Mouse (Mus musculus): ENCODE measurements at regions not wholly inside any gene's neighbourhood (a gene's known extent, or its start where the extent isn't known, plus 50 kb on each side); places are given as distances from the start of the nearest gene placed in this dataset.

DNA sequence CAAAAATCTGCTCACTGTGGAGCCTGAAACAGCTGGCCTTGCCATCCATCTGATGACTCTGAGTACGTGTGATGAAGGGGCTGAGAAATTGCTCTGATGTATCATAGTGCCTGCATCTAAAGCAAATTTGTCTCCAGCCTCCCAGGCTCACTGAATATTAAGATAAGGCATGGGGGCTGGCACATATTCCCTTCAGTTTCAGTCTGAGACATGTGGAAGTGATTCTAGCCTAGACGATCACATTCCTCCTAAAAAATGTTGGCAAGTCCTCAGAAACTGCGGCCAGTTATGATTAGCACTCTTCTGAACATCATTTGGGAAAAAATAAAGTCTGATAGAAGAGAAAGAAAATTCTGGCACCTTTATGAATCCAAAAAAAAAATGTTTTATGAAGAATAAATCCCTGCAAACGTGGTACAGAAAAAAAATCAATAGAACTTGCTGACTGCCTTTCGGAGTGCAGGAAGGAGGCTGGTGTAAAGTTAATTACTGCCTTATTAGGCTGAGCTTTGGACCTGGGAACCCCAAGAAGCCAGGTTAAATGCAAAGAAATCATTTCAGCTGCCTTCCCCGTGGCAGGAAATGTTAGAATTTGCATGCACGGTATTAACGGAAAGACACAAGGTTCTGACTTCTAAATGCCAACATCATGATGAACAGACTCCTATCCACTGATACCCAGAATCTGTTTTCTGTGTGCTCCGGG is 762.2 kb downstream of the Adgrl2 start:
- ATAC-seq (replicated peaks; ENCODE audit: poor library complexity, severe bottlenecking) = no peak

DNA sequence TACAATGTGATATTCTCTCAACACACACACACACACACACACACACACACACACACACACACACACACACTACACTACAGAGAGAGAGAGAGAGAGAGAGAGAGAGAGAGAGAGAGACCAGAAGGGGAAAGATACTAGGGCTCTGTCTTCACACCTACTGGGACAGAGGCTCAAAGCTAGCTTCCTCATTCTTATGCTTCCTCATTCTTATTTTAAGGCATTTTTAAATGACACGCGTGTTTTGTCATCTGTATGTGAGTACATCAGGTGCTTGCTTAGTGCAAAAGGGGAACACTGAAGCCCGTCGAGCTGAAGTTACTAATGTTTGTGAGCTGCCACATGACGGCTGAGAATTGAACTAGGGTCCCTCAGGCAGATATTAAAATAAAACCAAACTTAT is 769.5 kb downstream of the Adgrl2 start:
- ATAC-seq (replicated peaks; ENCODE audit: poor library complexity, severe bottlenecking) = peak; percentile 99

DNA sequence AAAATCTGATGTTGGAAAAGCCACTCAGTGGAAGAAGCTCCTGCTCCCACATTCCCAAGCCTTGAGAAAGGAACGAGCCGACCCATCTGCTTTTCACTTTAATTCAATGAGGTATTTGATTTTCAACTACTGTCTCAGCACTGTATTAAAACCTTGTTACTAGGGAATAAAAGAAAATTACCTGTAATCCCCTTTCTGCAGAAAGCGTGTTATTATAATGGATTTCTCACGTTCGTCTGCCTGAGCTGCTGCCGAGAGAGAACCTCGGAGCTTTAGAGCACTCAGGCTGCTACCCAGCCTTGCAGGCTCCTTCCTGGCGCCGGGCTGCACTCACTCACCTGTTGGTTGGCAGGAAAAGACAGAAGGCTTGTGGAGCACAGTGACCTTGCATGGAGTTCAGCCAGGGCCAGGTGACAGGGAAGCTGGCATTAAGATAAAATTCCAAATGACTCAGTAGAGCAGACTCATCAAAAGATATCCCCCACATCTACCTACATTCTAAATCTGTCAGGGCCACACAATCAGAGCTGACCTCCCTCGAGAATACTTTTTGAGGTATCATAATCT is 770.2 kb downstream of the Adgrl2 start:
- no peak for ATAC-seq (replicated peaks; ENCODE audit: poor library complexity, severe bottlenecking)

DNA sequence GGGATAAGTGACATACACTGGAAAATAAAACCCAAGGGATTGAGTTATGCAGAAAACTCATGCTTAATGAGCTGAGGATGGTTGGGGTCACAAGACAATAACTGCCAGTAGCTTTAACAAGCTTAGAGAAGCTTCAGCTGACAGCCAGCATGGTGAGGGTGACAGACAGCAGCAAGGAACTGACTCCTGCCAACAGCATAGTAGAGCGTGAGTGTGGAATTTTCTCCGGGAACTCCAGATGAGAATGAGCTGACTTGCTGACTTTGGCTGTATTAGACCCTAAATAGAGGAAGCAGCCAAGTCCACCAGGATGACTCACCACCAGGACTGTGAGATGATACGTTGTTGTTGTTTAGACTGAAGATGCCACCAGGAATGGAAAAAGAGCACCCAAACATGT is 788.2 kb downstream of the Adgrl2 start:
- no peak for ATAC-seq (replicated peaks; ENCODE audit: poor library complexity, severe bottlenecking)

DNA sequence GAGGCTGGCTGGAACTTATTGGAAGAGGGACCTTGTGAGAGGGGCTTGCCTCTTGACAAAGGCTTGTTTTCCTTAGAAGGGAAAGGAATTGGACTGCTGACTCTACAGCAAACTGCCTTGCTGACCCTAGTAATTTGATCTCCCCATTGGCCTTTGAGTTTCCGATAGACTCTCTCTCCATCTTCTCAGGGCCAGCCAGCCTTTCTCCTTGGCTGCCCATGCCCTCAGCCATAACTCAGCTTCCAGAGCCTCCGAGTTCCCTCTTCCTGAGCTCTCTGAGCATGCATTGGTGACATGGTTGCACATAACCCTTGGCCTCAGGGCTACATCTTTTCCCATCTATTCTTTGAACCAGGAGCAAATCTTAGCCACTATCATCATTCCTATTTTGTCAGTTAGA is 803.7 kb downstream of the Adgrl2 start:
- no peak for ATAC-seq (replicated peaks; ENCODE audit: poor library complexity, severe bottlenecking)

DNA sequence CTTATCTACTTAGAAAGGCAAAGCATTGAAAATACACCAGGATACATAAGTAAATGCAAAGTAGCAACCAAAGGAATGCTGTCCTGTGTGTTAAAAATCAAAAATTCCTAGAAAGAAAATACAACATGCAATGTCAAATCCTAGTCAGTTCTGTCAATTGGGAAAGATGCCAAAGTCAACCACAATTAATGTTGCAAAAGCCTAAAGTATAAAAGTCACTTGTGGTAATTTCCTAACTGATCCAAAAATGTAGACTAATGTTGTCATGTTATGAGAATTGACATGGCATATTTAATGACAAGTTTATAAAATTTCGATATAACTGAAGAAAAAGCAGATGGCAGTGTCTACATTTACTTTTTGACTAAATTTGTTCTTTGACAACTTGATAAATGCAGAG is 822.8 kb downstream of the Adgrl2 start:
- ATAC-seq (replicated peaks; ENCODE audit: poor library complexity, severe bottlenecking) = peak; percentile 40; the same call in 1 of the 2 replicates

DNA sequence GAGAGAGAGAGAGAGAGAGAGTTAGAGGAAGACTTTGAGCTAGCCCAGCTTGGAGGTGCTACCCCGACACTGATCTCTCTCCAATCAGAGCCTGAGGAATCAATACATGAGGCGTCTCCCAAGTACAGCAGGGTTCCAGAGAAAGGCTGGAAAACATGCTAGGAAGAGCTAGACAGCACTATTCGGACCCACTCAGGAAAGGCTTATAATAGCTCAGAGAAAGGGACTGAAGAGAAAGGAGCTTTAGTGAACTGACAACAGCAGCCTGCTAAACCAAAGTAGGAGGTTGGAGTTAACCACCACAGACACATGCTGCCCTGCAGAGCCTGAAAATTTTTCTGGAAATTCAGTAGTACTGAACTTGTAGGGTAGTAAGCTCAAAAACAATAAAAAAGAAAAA is 831.3 kb downstream of the Adgrl2 start:
- no peak for ATAC-seq (replicated peaks; ENCODE audit: poor library complexity, severe bottlenecking)

DNA sequence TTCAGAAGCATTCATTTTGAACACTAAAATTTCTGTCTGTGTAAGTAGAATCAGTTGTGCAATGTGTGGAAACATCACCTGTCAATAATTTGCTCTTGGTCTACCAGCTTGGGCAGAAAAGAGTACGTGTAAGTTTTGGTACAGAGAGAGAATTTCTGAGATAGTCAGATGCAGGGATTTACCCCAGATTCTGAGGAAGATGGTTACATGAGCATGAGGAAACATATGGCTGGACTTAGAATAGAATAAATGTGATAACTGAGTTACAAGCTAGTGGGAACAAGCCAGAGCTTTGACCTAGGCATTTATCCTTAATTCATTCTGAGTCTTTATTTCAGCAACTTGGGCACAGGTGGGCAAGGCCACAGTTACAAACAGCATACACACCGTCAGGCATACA is 831.8 kb downstream of the Adgrl2 start:
- ATAC-seq (replicated peaks; ENCODE audit: poor library complexity, severe bottlenecking) = no peak

DNA sequence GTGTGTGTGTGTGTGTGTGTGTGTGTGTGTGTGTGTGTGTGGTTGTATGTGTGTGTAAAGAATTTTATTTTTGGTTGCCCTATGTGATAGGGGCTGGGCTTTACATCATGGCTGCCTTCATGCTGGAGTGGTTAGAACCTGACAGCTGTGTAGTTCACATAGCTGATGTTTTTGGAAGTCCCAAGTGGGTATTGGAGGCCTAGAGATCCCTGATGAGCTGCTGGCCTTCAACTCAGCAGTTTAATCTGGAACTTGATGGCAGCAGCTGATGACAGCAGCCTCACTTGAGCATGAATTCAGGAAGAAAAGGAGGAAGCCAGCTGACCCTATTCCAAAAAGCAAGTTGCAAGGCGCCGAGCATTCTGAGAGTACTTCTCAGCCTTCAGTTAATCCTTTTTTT is 846.6 kb downstream of the Adgrl2 start:
- ATAC-seq (replicated peaks; ENCODE audit: poor library complexity, severe bottlenecking) = no peak

DNA sequence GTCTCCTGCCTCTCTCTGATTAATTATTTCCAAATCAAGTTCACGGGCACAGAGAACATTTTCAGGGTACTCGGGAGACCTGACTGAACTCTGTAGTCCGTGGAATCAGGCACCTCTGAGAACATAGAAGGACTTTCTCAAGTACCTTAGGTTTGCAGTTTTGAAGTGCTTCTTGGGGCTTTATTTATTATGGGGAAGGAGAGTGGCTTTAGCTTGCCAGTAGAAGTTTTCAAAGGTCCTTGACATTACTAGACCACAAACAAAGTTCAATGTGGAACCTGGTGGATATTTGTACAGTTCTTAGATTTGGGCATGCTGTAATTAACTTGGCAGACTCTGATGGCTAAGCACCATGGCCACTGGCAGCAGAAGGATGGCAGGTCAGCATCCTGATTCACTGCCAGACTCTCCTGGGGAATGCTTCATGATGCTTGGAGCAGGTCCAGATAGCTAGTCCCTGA is 853.5 kb downstream of the Adgrl2 start:
- no peak for ATAC-seq (replicated peaks; ENCODE audit: poor library complexity, severe bottlenecking)

DNA sequence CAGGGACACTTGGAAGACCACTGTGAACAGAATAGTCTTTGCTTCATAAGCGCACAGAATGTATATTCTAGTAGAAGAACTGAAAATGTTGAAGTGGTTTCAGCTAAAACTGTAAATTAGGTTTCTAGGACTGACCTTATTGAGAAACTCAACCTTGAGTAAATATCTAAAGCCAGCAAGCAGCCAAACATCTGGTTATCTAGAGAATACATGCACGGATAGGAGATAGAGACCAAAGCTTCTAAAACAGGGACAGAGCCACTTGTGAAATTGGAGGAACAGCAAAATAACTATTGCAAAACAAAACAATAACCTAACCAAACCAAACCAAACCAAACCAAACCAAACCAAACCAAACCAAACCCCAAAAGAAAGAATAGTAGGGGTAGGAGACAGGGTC is 855.7 kb downstream of the Adgrl2 start:
- no peak for ATAC-seq (replicated peaks; ENCODE audit: poor library complexity, severe bottlenecking)

DNA sequence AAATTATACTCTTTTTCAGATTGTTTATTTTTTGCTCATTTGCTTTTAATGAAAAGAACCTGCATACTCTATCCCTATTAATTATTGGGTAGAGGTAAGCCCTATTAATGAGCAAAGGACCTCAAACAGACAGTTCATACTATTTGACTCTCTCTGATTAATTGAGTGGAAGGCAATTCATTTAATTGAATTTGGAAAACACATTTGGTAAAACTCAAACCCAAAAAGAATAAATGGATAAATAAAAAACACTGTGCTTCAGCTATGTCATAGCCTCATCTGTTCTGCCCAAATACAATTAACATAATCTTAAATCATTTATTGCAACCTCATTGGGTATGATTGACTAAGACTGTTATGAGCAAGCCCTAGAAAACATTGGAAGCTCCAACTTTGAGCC is 874.8 kb downstream of the Adgrl2 start:
- no peak for ATAC-seq (replicated peaks; ENCODE audit: poor library complexity, severe bottlenecking)

DNA sequence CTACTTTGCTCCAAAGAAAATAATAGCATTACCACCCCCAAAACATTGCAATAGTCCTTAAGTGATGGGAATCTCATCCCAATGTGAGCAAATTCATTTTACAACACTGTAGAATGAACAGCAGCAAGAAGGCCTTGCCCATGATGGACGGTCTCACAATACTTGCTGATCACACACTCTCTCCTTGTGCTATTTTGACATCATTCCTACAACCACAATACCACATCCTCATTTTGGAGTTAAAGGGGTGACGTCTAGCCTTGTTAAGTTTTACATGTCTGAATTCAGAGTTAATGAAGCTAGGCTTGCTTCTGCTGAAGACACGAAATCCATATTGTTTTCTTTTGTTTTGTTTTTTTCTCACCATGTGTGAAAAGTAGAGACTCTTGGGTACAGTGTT is 878.2 kb downstream of the Adgrl2 start:
- ATAC-seq (replicated peaks; ENCODE audit: poor library complexity, severe bottlenecking) = peak; percentile 67; the same call in 1 of the 2 replicates

DNA sequence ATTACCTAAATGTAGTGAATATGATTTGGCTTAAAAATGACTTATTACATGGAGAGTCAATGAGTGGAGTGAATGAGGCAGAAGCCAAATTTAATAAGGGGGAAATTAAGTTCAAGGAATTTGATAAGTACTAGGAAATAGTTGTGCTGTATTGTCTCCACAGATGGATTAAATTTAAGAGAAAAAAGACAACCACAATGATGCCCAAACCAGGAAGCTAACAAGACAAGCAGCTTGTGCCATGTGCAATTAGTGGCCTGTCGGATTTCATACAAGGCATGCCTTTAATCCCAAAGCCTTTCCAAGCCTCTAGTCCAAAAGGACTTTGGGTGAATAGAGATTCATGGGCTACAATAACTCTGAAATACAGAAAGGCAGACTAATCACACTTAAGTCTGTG is 883.3 kb downstream of the Adgrl2 start:
- ATAC-seq (replicated peaks; ENCODE audit: poor library complexity, severe bottlenecking) = no peak

DNA sequence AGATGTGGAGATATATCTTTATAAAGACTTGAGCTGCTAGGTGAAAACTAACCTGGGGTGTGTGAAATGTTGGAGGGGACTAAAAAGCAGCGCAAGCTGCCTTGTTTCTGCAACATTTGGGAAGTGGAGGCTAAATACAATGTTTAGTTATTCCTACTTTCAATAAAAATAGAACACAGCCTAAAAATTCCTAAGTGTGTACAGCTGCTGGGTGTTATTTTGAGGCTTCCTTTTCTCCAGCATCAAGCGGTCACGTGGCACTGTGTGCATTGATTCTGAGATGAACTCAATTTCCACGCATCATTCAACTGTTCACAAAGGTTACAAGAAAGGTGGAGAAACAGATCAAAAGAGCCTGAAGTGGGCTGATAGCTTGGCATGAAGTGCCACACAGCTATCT is 896.4 kb downstream of the Adgrl2 start:
- ATAC-seq (replicated peaks; ENCODE audit: poor library complexity, severe bottlenecking) = no peak

DNA sequence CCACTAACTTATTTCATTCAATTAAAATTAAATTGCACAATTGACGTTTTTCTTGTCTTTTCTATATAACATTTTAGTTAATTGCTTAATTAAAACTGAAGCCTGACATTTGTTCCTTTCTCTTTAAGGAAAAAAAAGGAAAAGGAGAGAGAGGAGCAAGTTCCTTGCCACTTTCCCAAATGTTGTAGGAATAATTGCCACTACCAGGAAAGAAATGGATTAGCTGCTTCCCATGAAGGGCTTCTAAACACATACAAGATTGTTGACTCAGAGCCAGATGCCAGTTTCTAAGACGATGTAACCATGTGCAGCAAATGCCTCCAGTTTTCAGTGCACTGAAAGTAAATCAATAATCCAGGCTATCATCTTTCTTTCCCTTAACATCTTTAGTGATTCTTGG is 914.5 kb downstream of the Adgrl2 start:
- no peak for ATAC-seq (replicated peaks; ENCODE audit: poor library complexity, severe bottlenecking)

DNA sequence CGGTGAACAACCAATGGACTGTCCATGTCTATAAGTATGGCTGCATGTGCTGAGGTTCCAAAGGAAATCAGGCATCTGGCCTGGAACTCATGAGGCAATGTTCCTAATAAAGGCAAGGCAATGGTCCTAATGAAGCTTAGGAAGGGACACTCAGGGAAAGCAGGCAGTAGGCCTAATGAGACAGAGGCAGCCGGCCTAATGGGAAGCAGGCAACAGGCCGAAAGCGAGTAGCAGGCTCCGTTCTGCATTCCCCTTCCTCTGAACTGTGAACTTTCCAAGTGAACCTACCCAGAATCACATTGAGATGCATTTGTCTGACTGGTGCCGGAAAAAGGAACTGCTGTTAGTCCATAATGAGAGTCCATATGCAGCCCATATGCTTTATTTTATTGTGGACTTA is 923.7 kb downstream of the Adgrl2 start:
- ATAC-seq (replicated peaks; ENCODE audit: poor library complexity, severe bottlenecking) = no peak

DNA sequence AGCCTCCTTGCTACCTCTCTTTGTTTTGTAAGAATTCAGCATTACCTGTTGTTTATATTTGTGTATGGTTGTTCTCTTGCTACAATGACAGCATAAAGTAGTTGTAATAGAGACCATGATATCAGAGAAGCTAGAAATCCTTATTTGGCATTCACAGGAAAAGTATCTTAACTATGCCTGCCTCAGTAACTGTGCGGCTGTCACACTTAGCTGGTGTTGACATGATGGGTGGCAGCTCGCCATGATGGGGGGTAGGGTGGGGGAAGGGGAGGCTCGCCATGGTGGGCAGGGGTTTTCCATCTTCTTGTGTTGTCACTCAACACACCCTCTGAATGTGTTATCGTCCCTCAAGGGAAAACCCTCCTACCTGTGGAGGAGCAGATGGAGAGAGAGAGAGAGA is 934.3 kb downstream of the Adgrl2 start:
- ATAC-seq (replicated peaks; ENCODE audit: poor library complexity, severe bottlenecking) = no peak

DNA sequence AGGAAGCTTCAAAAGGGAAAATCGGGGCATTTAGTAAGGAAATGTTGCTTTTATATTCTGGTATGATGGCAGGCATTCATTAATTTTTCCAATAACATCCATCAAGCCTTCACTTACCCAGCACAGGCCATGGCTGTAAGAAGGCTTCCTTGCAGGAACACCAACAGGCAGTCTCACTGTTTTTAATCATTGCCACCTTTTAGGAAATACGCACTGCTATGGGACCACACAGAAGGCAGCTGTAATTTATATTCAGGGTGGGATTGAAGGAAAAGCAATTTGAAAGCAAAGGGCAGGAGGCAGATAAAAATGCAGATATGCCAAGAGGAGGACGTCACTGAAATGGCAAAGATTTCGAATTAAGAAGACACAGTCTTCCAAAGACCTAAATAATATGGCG is 937.8 kb downstream of the Adgrl2 start:
- no peak for ATAC-seq (replicated peaks; ENCODE audit: poor library complexity, severe bottlenecking)

DNA sequence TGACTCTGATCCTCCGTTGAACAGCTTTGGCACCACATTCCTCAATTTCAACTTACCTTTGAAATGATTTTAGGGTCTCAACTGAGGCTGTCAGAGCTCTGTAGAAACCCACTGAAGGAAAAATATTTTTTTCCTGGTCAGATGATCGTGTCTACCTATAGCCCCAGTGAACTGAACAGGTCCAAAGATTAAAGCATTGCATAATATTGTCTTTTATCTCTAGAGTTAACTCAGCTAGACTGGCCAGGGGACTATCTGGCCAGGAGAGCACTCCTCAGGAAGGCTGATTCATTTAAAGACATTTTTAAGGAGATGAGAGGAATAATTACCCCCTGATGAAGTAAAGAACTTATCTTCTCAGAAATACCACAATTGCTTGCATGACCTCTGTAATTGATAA is 942.1 kb downstream of the Adgrl2 start:
- no peak for ATAC-seq (replicated peaks; ENCODE audit: poor library complexity, severe bottlenecking)

DNA sequence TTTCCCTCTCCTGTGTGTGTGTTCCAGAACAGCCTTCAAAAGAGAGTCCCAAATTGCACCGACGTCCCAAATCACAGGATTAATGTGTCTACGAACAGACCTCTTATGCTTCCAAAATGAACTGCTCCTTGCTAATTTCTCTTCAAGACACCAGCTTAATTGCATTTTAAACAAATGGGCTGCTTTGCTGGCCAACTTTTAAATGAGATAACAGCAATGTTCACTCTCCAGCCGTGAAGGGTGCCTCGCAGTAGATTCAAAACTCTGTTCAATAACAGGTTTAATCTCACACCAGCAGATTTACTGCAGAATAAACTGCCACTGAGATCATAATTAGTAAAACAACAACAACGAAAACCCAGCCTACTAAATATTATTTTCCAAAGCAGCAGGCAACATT is 957.8 kb downstream of the Adgrl2 start:
- ATAC-seq (replicated peaks; ENCODE audit: poor library complexity, severe bottlenecking) = no peak

DNA sequence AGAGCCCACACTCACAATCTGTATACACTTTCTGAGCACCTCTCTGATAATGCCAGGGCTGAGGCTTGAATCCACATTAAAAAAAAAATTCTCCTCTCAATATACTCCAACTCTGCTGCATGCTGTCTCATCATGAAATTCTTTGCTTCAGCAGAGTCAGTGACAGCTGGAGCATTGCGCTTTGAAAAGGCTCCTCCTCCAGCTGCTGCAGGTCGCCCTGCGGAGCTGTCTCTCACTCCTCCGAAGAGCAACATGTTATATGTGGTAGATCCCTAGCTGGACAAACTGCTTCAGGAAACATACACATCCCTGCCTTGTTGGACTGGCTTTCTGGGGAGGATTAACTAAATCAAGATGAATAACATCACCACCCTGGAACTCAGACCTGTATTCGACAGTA is 984.5 kb downstream of the Adgrl2 start:
- ATAC-seq (replicated peaks; ENCODE audit: poor library complexity, severe bottlenecking) = no peak
